Mouse (Mus musculus) lung, postnatal 0 days (tissue): ENCODE measurements around the gene Serpina1f.
"Not testable (repeated sequence)": the region's sequence is repeated elsewhere in the genome, so short reads cannot be mapped to it uniquely, and the experiment has no call there.

Source experiments
- CTCF ChIP-seq: IDR thresholded peaks from 2 replicates; pipeline ENCODE4 v1.5.1; 2016; ENCODE audit warnings: antibody characterized with exemption, mild to moderate bottlenecking
- EP300 ChIP-seq: IDR thresholded peaks from 2 replicates; pipeline ENCODE4 v1.6.1; 2016; ENCODE audit warnings: antibody characterized with exemption, mild to moderate bottlenecking, control low read depth

DNA sequence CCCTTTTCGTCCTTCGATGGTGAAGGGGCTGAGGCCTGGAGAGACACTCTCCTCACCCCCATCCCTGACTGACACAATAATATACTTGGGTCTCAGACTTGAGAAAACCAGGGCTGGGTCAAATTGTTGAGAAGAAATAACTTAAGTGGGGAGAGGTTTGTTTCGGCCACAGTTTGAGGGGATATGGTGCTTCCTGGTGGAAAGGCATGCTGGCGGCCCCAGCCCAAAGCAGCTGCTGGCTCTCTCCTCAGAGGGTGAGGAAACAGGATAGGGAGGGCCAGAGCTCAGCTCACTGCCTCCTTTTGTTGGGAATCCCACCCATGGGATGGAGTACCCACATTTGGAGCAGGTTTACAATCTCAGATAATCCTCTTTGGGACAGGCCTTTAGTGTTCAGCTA, 40.2 kb upstream of the Serpina1f start:
- not testable (repeated sequence) for TF ChIP-seq CTCF, EP300
